Mouse (Mus musculus) midbrain, embryonic 15.5 days (tissue): Measurements from ENCODE around the gene Id3. TPM values are rescaled to one million over a fixed set of nuclear protein-coding genes. Genes with fewer than 3 reads are reported as not detected.

Source experiments
- ATAC-seq: fragments of 200-750 bp; cut with Nextera tagmentation; replicated peaks from 2 replicates; pipeline ENCODE4 v1.8.0; 2017; ENCODE audit warnings: moderate TSS enrichment
- H3K27ac ChIP-seq: fragments of 300-500 bp; sonication (generic); 2 replicates; pipeline ENCODE4 v1.5.1; 2015; ENCODE audit warnings: mild to moderate bottlenecking, inconsistent platforms
- H3K27me3 ChIP-seq: fragments of 300-500 bp; sonication (generic); replicated peaks from 2 replicates; pipeline ENCODE4 v1.6.1; 2015; ENCODE audit warnings: inconsistent platforms
- H3K36me3 ChIP-seq: fragments of 300-500 bp; sonication (generic); replicated peaks from 2 replicates; pipeline ENCODE4 v1.6.1; 2015; ENCODE audit warnings: inconsistent platforms
- H3K4me1 ChIP-seq: fragments of 300-500 bp; sonication (generic); 2 replicates; pipeline ENCODE4 v1.6.1; 2015; ENCODE audit warnings: inconsistent platforms
- H3K4me2 ChIP-seq: fragments of 300-500 bp; sonication (generic); 2 replicates; pipeline ENCODE4 v1.6.1; 2015; ENCODE audit warnings: inconsistent platforms, mild to moderate bottlenecking, moderate library complexity
- H3K4me3 ChIP-seq: fragments of 300-500 bp; sonication (generic); 2 replicates; pipeline ENCODE4 v1.5.1; 2015; ENCODE audit warnings: mild to moderate bottlenecking, inconsistent platforms
- H3K9ac ChIP-seq: fragments of 300-500 bp; sonication (generic); 2 replicates; pipeline ENCODE4 v1.6.1; 2015; ENCODE audit warnings: mild to moderate bottlenecking, inconsistent platforms
- H3K9me3 ChIP-seq: fragments of 300-500 bp; sonication (generic); 2 replicates; pipeline ENCODE4 v1.6.1; 2016; ENCODE audit warnings: inconsistent platforms
- WGBS: fragments of 180-500 bp; shearing (Covaris S2); methylation state at CpG from one replicate; pipeline ENCODE4 v1.1.7; 2015; ENCODE audit warnings: mixed read lengths; 5-methylcytosine and 5-hydroxymethylcytosine counted together
- polyA plus RNA-seq: library from polyadenylated mRNA; unstranded; fragments of >200 nt; fragmentation: Nextera tagmentation; extraction: Ambion mirVana; gene quantifications from 2 replicates; pipeline ENCODE4 v1.2.1, GENCODE M21; 2015

Gene Id3
- polyA plus RNA-seq, 1 experiment from 2014 or later: 127 TPM

DNA sequence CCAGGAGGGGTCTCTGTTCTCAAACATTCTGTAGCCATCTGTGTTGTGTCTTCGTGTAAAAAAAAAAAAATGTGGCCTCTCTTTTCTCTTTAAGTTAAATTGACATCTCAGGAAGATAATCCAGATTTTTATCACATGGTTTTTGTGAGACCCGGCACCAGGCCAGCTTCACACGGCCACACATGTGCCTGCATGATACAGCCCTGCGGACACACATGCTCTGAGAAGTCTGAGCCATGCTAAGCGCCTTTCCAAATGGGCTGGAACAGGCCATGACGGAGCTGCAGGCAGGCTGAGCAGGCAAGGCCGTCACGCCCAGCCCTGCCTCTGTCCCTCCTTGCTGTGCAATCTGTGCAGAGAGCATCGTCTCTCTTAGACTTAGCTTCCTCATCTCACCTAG lies 11.2 kb downstream of the Id3 start:
- Histone ChIP-seq H3K27me3 (no peaks in the 10 kb centered on the region), H3K27ac (no peak overlapping the region), H3K36me3 (no peaks in the 10 kb centered on the region), H3K9me3 (no peaks in the 10 kb centered on the region), H3K4me2 (no peak overlapping the region), H3K4me3 (no peak overlapping the region), H3K4me1 (no peaks in the 10 kb centered on the region), H3K9ac (no peak overlapping the region)
- WGBS: 72% methylated on average over 9 of the region's 9 CpGs
- ATAC-seq: no peak

DNA sequence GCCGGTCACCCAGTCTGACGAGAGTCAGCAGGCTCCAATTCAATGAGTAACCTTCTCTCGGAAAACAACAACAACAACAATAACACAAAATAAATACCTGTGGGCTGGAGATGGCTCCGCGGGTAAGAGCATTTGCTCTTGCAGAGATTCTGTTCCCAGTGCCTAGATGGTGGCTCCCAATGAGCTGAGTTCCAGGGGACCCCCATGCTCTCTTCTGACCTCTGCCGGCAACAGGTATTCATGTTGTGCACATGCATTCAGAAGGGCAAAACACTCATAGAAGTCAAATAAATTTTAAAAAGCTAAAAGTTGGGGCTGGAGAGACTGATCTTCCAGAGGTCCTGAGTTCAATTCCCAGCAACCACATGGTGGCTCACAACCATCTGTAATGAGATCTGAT lies 15.2 kb downstream of the Id3 start:
- no peak overlapping the region for H3K27ac ChIP-seq
- no peak overlapping the region for H3K4me3 ChIP-seq
- no peaks in the 10 kb centered on the region for H3K36me3 ChIP-seq
- no peak for ATAC-seq
- H3K4me2 ChIP-seq: no peak overlapping the region
- no peaks in the 10 kb centered on the region for H3K27me3 ChIP-seq
- H3K4me1 ChIP-seq: peaks cover 6% of the 10 kb centered on the region
- 80% methylated on average over 6 of the region's 6 CpGs for WGBS
- no peaks in the 10 kb centered on the region for H3K9me3 ChIP-seq
- H3K9ac ChIP-seq: no peak overlapping the region

DNA sequence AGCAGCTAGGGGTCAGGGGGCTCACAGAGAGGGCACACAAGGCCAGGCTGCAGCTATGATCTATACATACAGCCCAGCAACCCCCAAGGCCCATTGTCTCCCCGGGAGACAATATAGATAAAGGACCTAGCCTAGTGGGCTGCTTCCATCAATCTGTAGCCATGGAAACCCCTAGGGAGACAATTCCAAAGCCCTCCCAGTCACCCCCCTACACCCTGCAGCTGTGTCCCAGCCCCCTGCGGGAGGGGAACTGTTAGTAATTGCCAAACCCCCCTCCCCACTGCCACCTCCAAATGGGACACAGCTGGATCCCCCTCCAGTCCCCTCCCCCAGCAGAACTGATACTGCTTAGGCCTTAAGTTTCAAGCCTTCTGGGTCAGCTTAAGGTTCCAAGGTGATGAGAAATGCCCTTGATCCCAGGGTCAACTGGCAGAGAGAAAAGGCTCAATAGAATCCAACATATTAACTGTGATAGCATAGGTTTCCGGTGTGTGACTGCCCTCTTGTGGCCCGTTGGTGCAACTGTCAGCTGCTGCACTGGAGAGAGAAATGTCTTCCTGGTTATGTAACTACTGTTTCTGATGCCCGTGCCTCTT lies 16.6 kb downstream of the Id3 start:
- ATAC-seq: peak; percentile 69; the same call in 1 of the 2 replicates
- Histone ChIP-seq H3K36me3 (no peaks in the 10 kb centered on the region), H3K27me3 (no peaks in the 10 kb centered on the region), H3K4me3 (no peak overlapping the region), H3K4me2 (no peak overlapping the region), H3K4me1 (peaks cover 6% of the 10 kb centered on the region), H3K9me3 (no peaks in the 10 kb centered on the region), H3K9ac (no peak overlapping the region), H3K27ac (no peak overlapping the region)
- WGBS: 2% methylated on average over 5 of the region's 5 CpGs

DNA sequence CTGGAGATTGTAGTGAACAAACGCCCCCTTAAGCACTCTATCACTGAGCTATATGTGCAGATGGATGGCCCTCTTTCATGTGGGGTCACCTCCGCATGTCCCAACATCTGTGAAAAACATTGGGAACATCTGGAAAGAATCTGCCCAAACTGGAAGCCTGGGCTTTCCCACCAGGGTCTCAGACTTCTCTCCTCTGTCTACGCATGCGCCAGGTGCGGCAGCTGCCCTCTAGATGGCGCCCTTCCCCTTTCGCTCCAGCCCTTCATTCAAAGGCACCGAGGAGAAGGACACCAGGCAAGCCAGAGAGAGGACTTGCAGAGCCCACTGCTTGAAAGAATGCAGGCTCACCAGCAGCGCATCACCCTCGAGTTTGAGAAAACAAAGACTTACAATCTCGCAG lies 20.2 kb downstream of the Id3 start:
- Histone ChIP-seq H3K36me3 (no peaks in the 10 kb centered on the region), H3K4me3 (no peak overlapping the region), H3K9ac (no peak overlapping the region), H3K4me1 (peaks cover 6% of the 10 kb centered on the region), H3K4me2 (peak overlapping the region; percentile 24; the same call in 1 of the 2 replicates), H3K27ac (no peak overlapping the region), H3K9me3 (no peaks in the 10 kb centered on the region), H3K27me3 (no peaks in the 10 kb centered on the region)
- 5% methylated on average over 11 of the region's 11 CpGs for WGBS
- ATAC-seq: peak; percentile 55; the same call in 1 of the 2 replicates

DNA sequence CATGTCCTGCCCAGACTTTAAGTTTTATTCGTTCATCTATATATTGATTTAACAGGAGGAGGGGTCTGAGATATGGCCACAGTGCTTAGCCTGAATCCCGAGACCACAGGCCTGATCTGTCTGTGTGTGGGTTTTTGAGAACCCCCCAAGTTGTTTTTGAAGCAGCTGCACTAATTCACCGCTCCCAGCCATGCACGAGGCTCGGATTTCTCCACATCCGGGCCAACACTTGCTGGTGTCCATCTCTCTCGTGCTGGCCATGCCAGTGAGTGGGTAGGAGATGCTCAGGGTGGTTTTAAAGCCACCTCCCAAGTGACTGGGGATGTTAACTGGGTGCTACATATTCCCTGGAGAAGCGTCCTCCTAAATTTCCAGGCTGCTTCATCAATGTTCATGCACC lies 21.7 kb downstream of the Id3 start:
- H3K27ac ChIP-seq: no peak overlapping the region
- H3K9me3 ChIP-seq: no peaks in the 10 kb centered on the region
- H3K36me3 ChIP-seq: no peaks in the 10 kb centered on the region
- H3K27me3 ChIP-seq: no peaks in the 10 kb centered on the region
- 86% methylated on average over 8 of the region's 8 CpGs for WGBS
- no peak overlapping the region for H3K4me2 ChIP-seq
- peaks cover 1% of the 10 kb centered on the region for H3K4me1 ChIP-seq
- no peak overlapping the region for H3K9ac ChIP-seq
- no peak for ATAC-seq
- H3K4me3 ChIP-seq: no peak overlapping the region

DNA sequence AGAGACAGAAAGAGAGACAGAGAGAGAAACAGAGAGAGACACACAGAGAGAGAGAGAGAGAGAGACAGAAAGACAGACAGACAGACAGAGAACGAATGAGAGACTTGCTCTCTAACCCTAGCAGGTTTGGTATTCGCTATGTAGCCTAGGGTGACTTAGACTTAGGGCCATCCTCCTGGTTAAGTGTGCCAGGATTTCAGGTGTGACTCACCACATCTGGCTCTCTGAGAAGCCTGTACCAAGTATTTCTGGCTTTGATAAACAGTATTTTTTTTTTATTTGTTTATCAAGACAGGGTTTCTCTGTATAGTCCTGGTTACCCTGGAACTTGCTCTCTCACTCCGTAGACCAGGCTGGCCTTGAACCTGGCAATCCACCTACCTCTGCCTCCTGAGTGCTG lies 24.4 kb downstream of the Id3 start:
- Histone ChIP-seq H3K36me3 (no peaks in the 10 kb centered on the region), H3K27ac (no peak overlapping the region), H3K4me1 (peaks cover 9% of the 10 kb centered on the region), H3K27me3 (peaks cover 2% of the 10 kb centered on the region; the same call in 1 of the 2 replicates), H3K4me2 (no peak overlapping the region), H3K4me3 (no peak overlapping the region), H3K9me3 (no peaks in the 10 kb centered on the region), H3K9ac (no peak overlapping the region)
- no peak for ATAC-seq
- 88% methylated on average over 3 of the region's 3 CpGs for WGBS

DNA sequence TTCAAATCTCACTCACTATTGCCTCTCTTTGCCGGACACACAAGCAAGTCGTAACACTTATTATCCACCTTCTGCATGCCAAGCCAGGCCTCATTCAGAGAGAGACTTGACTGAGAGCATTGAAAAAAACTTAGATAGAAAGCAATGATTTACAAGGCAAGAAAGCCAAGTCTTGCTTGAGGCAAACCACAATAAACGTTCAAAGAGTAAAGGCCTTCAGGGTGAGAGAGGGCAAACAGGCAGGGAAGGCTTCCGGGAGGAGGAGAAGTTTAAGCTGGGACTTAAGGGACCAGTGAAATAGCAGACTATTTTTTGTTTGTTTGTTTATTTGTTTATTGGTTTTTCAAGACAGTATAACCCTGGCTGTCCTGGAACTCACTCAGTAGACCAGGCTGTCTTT lies 27.1 kb downstream of the Id3 start:
- H3K36me3 ChIP-seq: no peaks in the 10 kb centered on the region
- 82% methylated on average over 4 of the region's 4 CpGs for WGBS
- no peak overlapping the region for H3K4me3 ChIP-seq
- ATAC-seq: no peak
- peaks cover 4% of the 10 kb centered on the region; the same call in 1 of the 2 replicates for H3K27me3 ChIP-seq
- no peak overlapping the region for H3K27ac ChIP-seq
- H3K9me3 ChIP-seq: no peaks in the 10 kb centered on the region
- H3K4me1 ChIP-seq: peaks cover 17% of the 10 kb centered on the region
- H3K4me2 ChIP-seq: no peak overlapping the region
- no peak overlapping the region for H3K9ac ChIP-seq

DNA sequence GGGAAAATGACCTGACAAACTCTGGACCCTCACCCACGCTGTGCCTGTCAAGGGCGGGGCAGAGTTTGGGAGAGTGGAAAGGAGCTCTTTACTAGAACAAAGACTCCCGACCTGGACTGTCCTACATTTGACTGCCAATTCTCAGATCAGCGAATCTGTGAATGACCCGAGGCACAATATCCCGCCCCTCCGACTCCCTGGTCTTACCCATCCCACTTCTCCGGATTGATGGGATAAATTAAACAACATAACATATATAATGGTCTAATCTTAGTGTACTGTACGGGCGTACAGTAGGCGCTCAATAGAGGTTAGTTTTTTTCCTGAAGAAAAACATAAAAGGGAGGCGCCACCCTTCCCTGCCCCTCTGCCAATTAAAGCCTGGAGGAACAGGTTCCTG lies 28.2 kb downstream of the Id3 start:
- no peaks in the 10 kb centered on the region for H3K9me3 ChIP-seq
- no peaks in the 10 kb centered on the region for H3K36me3 ChIP-seq
- no peak overlapping the region for H3K27ac ChIP-seq
- peaks cover 4% of the 10 kb centered on the region; the same call in 1 of the 2 replicates for H3K27me3 ChIP-seq
- peak overlapping the region; percentile 41; the same call in 1 of the 2 replicates for H3K9ac ChIP-seq
- ATAC-seq: 0 out of 2 replicates have a peak, but pooled peaks have one; percentile 34
- WGBS: 15% methylated on average over 12 of the region's 12 CpGs
- peak overlapping the region; percentile 45 for H3K4me3 ChIP-seq
- H3K4me1 ChIP-seq: peaks cover 17% of the 10 kb centered on the region
- H3K4me2 ChIP-seq: peak overlapping the region; percentile 94

DNA sequence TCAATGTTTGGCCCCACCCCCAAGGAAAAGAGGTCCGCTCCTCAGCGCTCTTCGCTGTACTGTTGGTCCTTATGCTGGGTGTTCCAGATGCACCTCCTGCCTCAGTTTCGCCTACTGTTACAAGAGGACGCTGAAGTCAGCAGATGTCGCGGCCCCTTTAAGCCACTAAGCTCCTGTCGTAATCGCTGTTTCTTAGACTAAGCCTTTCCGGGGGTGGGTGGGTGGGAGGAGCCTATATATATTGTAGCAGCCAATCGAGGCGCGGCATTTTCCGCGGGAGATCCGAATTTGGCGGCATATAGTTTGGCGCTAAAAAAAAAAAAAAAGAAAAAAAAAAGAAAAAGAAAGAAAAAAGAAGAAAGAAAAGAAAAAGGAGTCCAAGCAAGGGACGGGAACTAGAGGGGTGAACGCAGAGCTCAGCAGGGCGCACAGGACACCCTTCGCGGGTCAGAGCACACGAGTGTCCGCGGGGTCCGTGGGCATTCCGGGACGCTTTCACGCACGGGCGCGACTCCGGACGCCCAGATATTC lies 28.8 kb downstream of the Id3 start, which contains the start of gene E2f2:
TSS of gene E2f2 (plus strand) at position 384 of the 531 bp plus-strand sequence.
- ATAC-seq: peak; percentile 65; the same call in 1 of the 2 replicates
- Histone ChIP-seq H3K27me3 (peaks cover 4% of the 10 kb centered on the region; the same call in 1 of the 2 replicates), H3K36me3 (no peaks in the 10 kb centered on the region), H3K4me3 (peak within 1 kb of the TSS; percentile 45), H3K4me1 (peaks cover 17% of the 10 kb centered on the region), H3K9ac (peak within 1 kb of the TSS; percentile 41), H3K9me3 (no peaks in the 10 kb centered on the region), H3K4me2 (peak within 1 kb of the TSS; percentile 94), H3K27ac (no peak within 1 kb of the TSS)
- WGBS: under 1% methylated on average over 35 of the region's 35 CpGs

DNA sequence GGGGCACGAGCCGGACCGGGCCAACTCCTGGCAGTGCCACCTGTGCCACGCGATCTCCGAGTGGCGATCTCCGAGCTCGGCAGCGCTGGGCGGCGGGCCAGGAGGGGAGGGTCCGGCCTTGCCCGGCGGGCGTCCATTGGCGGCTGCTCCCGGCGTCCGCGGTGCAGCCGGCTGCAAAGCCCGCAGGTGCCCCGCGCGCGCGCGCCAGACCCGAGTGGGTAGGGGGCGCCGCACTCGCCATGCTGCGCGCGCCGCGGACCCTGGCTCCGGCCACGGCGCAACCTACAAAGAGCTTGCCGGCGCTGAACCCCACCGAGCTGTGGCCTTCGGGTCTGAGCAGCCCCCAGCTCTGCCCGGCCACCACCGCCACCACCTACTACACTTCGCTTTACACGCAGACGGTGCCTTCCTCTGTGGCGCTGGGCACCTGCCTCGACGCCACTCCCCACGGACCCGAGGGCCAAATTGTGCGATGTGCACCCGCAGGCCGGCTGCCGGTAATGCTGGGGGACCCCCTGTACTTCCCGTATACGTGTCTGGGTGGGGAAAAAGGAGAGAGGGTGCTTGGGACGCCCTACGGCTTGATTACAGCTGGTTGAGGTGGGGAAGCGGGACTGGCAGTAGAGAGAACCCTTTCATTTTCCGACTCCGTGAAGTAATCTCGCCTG lies 29.4 kb downstream of the Id3 start:
- WGBS: under 1% methylated on average over 48 of the region's 67 CpGs
- Histone ChIP-seq H3K4me1 (peaks cover 20% of the 10 kb centered on the region), H3K27ac (no peak overlapping the region), H3K4me3 (peak overlapping the region; percentile 45), H3K9ac (peak overlapping the region; percentile 25; the same call in 1 of the 2 replicates), H3K27me3 (peaks cover 4% of the 10 kb centered on the region; the same call in 1 of the 2 replicates), H3K36me3 (no peaks in the 10 kb centered on the region), H3K4me2 (peak overlapping the region; percentile 94), H3K9me3 (no peaks in the 10 kb centered on the region)
- peak; percentile 50; the same call in 1 of the 2 replicates for ATAC-seq

DNA sequence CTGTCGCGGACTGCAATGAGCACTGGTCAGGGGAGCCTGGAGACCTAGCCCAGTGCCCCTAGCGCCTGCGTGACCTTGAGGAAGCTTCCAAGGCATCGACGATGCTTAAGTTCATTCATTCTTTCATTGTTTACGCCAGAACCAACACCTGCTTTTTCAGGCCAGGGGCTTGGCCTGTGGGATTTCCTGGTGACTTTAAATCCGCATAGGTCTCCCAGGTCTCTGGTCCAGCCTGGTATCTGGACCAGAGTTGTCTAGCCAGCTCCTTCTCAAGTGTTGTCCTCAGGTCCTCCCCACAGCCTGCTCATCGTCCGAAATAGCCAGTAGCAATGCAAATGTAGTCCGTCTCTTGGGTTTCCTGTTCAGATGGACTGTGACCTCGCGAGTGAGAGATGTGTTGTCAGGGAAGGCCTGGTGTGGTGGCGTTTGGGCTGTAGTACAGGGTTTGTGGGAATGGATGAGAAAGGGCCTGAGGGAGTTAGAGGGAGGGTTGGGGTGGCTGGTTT lies 30.0 kb downstream of the Id3 start:
- Histone ChIP-seq H3K9me3 (no peaks in the 10 kb centered on the region), H3K36me3 (no peaks in the 10 kb centered on the region), H3K27me3 (peaks cover 4% of the 10 kb centered on the region; the same call in 1 of the 2 replicates), H3K4me3 (peak overlapping the region; percentile 45), H3K27ac (no peak overlapping the region), H3K9ac (no peak overlapping the region; the same call in 1 of the 2 replicates), H3K4me2 (peak overlapping the region; percentile 94), H3K4me1 (peaks cover 20% of the 10 kb centered on the region)
- WGBS: 3% methylated on average over 14 of the region's 14 CpGs
- 0 out of 2 replicates have a peak, but pooled peaks have one; percentile 4 for ATAC-seq
